ENCODE assay signal across 13 mouse cellular contexts in the genomic region with DNA sequence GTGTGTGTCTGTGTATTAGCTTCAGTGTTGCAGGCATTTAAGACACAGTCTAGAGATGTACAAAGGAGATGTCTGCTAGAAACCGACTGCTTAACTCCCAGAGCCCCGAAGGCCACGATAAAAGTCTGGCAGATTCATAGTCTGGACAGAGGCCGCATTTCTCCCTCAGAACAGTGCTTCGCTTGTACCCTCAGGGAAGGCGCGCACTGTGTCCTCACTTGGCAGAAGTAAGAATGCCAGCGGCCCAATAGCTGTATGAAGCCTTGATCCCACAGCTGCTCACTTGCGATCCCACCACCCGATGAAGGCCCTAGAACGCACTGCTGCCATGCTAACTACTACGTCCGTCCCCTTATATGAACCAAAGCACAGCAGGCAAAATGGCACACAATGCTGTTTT.
"Had no signal": no experiment of that assay in that cellular context is flagged by ENCODE, and none has a peak within 500 bp of the region (broad histone marks: within the 10 kb centered on the region; RNA-seq: fewer than 3 reads in every experiment).

No protein-coding gene starts in this region.

- ATAC-seq: liver, embryonic 12.5 days; midbrain, embryonic 13.5 days; midbrain, embryonic 16.5 days had no signal

- DNase-seq: kidney, adult 2 months; kidney, postnatal 25 days; layer of hippocampus, postnatal 36 days; liver; lung, adult 18-20 months; lung, postnatal 10 days; lung, postnatal 36 days; retina, postnatal 1 day; thymus, adult 18-20 months; thymus, postnatal 36 days had no signal
